Mouse (Mus musculus) spleen, postnatal 4 days (tissue): ENCODE results near the gene Dusp8.
A peak's percentile ranks its signal among the peaks of the same experiment; 100 is the strongest.
"Not testable (repeated sequence)": the region's sequence is repeated elsewhere in the genome, so short reads cannot be mapped to it uniquely, and the experiment has no call there.

Experiments
- DNase-seq, 2 experiments: peaks; one replicate each; pipeline ENCODE4 v3.0.0; 2022; ENCODE audit warnings: low spot score in 2 of 2

Dusp8 gene

GRCm38 (mm10) chr7:142095183-142095931 lies at the start of gene Dusp8:
TSS of gene Dusp8 (minus strand) at chr7:142095843.
- DNase-seq, result peak; percentile 90 to 95

GRCm38 (mm10) chr7:142144507-142144906 lies 48.9 kb upstream of the Dusp8 start, which contains the start of gene Gm45337:
TSS of gene Gm45337 (minus strand) at chr7:142144607.
- no peak for DNase-seq

- not testable (repeated sequence) for DNase-seq
These were observed 47.9 kb upstream of the Dusp8 start for GRCm38 (mm10) chr7:142143506-142144010.

GRCm38 (mm10) chr7:142140696-142141095 lies 45.1 kb upstream of the Dusp8 start:
- no peak for DNase-seq

GRCm38 (mm10) chr7:142135934-142136333 lies 40.3 kb upstream of the Dusp8 start, which contains the start of gene Gm39115:
TSS of gene Gm39115 (minus strand) at chr7:142136034.
- not testable (repeated sequence) for DNase-seq

- no peak for DNase-seq
These were observed 38.8 kb upstream of the Dusp8 start for GRCm38 (mm10) chr7:142134206-142134995.

GRCm38 (mm10) chr7:142128843-142129242 lies 33.2 kb upstream of the Dusp8 start:
- no peak for DNase-seq

- not testable (repeated sequence) for DNase-seq
These were observed 25.0 kb upstream of the Dusp8 start, which contains the start of gene Gm45618 for GRCm38 (mm10) chr7:142120629-142121028. TSS of gene Gm45618 (minus strand) at chr7:142120729.

GRCm38 (mm10) chr7:142119632-142120031 lies 24.0 kb upstream of the Dusp8 start:
- no peak for DNase-seq

GRCm38 (mm10) chr7:142104747-142105146 lies 9.1 kb upstream of the Dusp8 start:
- DNase-seq, result no peak

- peak; percentile 78 to 90 for DNase-seq
These were observed 2.1 kb upstream of the Dusp8 start for GRCm38 (mm10) chr7:142097776-142098175.

- no peak for DNase-seq
These were observed 1.1 kb upstream of the Dusp8 start for GRCm38 (mm10) chr7:142096701-142097100.

GRCm38 (mm10) chr7:142094301-142095143 lies 1.1 kb downstream of the Dusp8 start:
- peak; percentile 52 to 79 for DNase-seq

- no peak for DNase-seq
These were observed 1.9 kb downstream of the Dusp8 start for GRCm38 (mm10) chr7:142093696-142094240.

GRCm38 (mm10) chr7:142092991-142093390 lies 2.7 kb downstream of the Dusp8 start:
- no peak for DNase-seq

- DNase-seq, result no peak
These were observed 3.8 kb downstream of the Dusp8 start for GRCm38 (mm10) chr7:142091848-142092247.

GRCm38 (mm10) chr7:142089648-142090447 lies 5.8 kb downstream of the Dusp8 start:
- peak in 1 of 2 experiments; percentile 63 for DNase-seq

- peak; percentile 65 to 74 for DNase-seq
These were observed 6.8 kb downstream of the Dusp8 start for GRCm38 (mm10) chr7:142088886-142089285.

GRCm38 (mm10) chr7:142087069-142087652 lies 8.5 kb downstream of the Dusp8 start:
- DNase-seq, result peak; percentile 63 to 72
